Mouse (Mus musculus) embryonic fibroblast, embryonic 13.5 days (primary cell): Measurements from ENCODE around the gene Rhot2.

ENCODE experiments used
- CTCF ChIP-seq: IDR thresholded peaks from 2 replicates; pipeline ENCODE4 v1.5.1; 2011; ENCODE audit warnings: mild to moderate bottlenecking, control low read depth, low read length, moderate library complexity, borderline replicate concordance; ENCODE audit not compliant: insufficient read depth
- POLR2A ChIP-seq: IDR thresholded peaks from 2 replicates; pipeline ENCODE4 v1.6.1; 2011; ENCODE audit warnings: low read depth, mild to moderate bottlenecking, control low read depth, low read length, moderate library complexity

DNA sequence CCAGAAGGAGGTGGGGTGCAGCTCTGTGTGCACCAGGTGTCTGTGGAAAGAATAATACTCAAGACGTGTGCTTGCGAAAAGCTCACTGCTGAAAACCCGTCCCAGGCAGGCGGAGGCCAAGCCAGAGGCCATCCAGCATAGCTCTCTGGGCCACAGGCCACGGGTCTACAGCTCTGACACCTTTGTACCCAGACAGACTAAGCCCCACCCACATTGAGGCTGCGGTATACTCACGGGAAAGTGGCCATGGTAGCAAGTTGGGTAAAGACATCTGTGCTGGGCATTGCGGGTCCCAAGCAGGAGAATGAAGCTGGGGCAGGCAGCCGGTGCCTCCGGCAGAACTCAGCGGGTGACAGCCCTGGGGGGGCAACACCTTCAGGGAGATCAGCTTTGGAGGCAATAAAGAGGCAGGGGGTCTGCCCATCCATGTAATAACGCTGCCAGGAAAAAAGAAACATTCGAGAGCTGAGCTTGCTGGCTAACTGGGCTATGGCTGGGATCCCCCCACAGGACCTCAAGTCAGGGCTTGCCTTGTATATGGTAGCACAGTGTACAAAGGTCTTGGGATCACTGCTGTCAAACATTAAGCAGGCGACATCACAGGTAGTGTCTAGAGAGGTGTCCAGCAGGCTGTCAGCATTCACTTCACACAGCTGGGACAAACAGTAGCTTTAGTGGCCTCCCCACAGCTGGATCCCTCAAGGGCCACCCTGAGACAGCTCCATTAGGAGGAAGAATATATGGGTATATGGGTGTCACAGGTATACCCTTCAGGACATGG lies 5.0 kb downstream of the Rhot2 start:
- TF ChIP-seq CTCF (no peak), POLR2A (no peak)
